Mouse (Mus musculus): Measurements from ENCODE around the gene Drd4. TPM values are rescaled to one million over a fixed set of nuclear protein-coding genes. Genes with fewer than 3 reads are reported as not detected.

The Drd4 gene
- 0.66 and 0.71 TPM in 2 replicates for polyA plus RNA-seq (2012; rRNA removed)

GRCm38 (mm10) chr7:141291921-141292582 lies at the start of gene Drd4:
Drd4 (plus strand) TSS chr7:141292006.

GRCm38 (mm10) chr7:141265739-141266561 lies 25.9 kb upstream of the Drd4 start, which contains the start of gene Irf7:
Irf7 (minus strand) TSS chr7:141266481.

GRCm38 (mm10) chr7:141276546-141276945 lies 15.3 kb upstream of the Drd4 start, which contains the start of gene Cdhr5:
Cdhr5 (minus strand) TSS chr7:141276786.

GRCm38 (mm10) chr7:141278766-141279590 lies 12.8 kb upstream of the Drd4 start, which contains the start of gene Sct:
Sct (minus strand) TSS chr7:141279133.

GRCm38 (mm10) chr7:141327469-141328372 lies 35.9 kb downstream of the Drd4 start, which contains the start of the genes Deaf1 and Tmem80:
Deaf1 (minus strand) TSS chr7:141327690.
Tmem80 (plus strand) TSS chr7:141327739.

GRCm38 (mm10) chr7:141338576-141339131 lies 46.8 kb downstream of the Drd4 start, which contains the start of gene Eps8l2:
Eps8l2 (plus strand) TSS chr7:141338880.

Other genes with a start within 250 kb of the Drd4 start
- gene B4galnt4, start 230.9 kb upstream of the Drd4 start, polyA plus RNA-seq (2012; rRNA removed) = 186 and 189 TPM in 2 replicates
- 0.04 and 1.6 TPM in 2 replicates for gene Pkp3, start 213.8 kb upstream of the Drd4 start, polyA plus RNA-seq (2012; rRNA removed)
- gene Sigirr, start 191.4 kb upstream of the Drd4 start, polyA plus RNA-seq (2012; rRNA removed) = 2.3 and 2.5 TPM in 2 replicates
- gene Ano9, start 174.2 kb upstream of the Drd4 start, polyA plus RNA-seq (2012; rRNA removed) = 0.92 and 1.00 TPM in 2 replicates
- 57.7 and 58.1 TPM in 2 replicates for gene Ptdss2, start 169.6 kb upstream of the Drd4 start, polyA plus RNA-seq (2012; rRNA removed)
- 31.5 and 34.6 TPM in 2 replicates for gene Rnh1, start 119.1 kb upstream of the Drd4 start, polyA plus RNA-seq (2012; rRNA removed)
- 203 and 213 TPM in 2 replicates for gene Hras, start 98.0 kb upstream of the Drd4 start, polyA plus RNA-seq (2012; rRNA removed)
- 14.1 and 14.9 TPM in 2 replicates for gene Lrrc56, start 97.8 kb upstream of the Drd4 start, polyA plus RNA-seq (2012; rRNA removed)
- gene Lmntd2, start 77.9 kb upstream of the Drd4 start, polyA plus RNA-seq (2012; rRNA removed) = 0.92 and 0.97 TPM in 2 replicates
- gene Rassf7, start 76.1 kb upstream of the Drd4 start, polyA plus RNA-seq (2012; rRNA removed) = 20.3 and 23.3 TPM in 2 replicates
- gene Phrf1, start 63.2 kb upstream of the Drd4 start, polyA plus RNA-seq (2012; rRNA removed) = 24.7 and 26.9 TPM in 2 replicates
- gene Irf7, start 25.5 kb upstream of the Drd4 start, polyA plus RNA-seq (2012; rRNA removed) = 4.2 and 6.9 TPM in 2 replicates
- 0.04 and 0.08 TPM in 2 replicates for gene Cdhr5, start 15.2 kb upstream of the Drd4 start, polyA plus RNA-seq (2012; rRNA removed)
- gene Sct, start 12.9 kb upstream of the Drd4 start, polyA plus RNA-seq (2012; rRNA removed) = 1.5 and 2.2 TPM in 2 replicates
- gene Deaf1, start 35.7 kb downstream of the Drd4 start, polyA plus RNA-seq (2012; rRNA removed) = 67.1 and 68.9 TPM in 2 replicates
- 53.0 TPM in 2 replicates for gene Tmem80, start 35.7 kb downstream of the Drd4 start, polyA plus RNA-seq (2012; rRNA removed)
- gene Eps8l2, start 46.9 kb downstream of the Drd4 start, polyA plus RNA-seq (2012; rRNA removed) = 1.3 and 3.0 TPM in 2 replicates
- gene Taldo1, start 100.2 kb downstream of the Drd4 start, polyA plus RNA-seq (2012; rRNA removed) = 245 and 264 TPM in 2 replicates
- gene Gatd1, start 122.1 kb downstream of the Drd4 start, polyA plus RNA-seq (2012; rRNA removed) = 69.5 and 71.9 TPM in 2 replicates
- 63.4 and 64.9 TPM in 2 replicates for gene Cend1, start 137.5 kb downstream of the Drd4 start, polyA plus RNA-seq (2012; rRNA removed)
- gene Slc25a22, start 145.9 kb downstream of the Drd4 start, polyA plus RNA-seq (2012; rRNA removed) = 166 and 178 TPM in 2 replicates
- 9.0 and 10.0 TPM in 2 replicates for gene Pidd1, start 152.0 kb downstream of the Drd4 start, polyA plus RNA-seq (2012; rRNA removed)
- gene Rplp2, start 155.4 kb downstream of the Drd4 start, polyA plus RNA-seq (2012; rRNA removed) = 868 and 877 TPM in 2 replicates
- gene Pnpla2, start 163.2 kb downstream of the Drd4 start, polyA plus RNA-seq (2012; rRNA removed) = 14.3 and 15.6 TPM in 2 replicates
- gene Cracr2b, start 169.1 kb downstream of the Drd4 start, polyA plus RNA-seq (2012; rRNA removed) = 4.8 TPM in 2 replicates
- 92.5 and 94.0 TPM in 2 replicates for gene Cd151, start 175.4 kb downstream of the Drd4 start, polyA plus RNA-seq (2012; rRNA removed)
- 52.4 and 53.0 TPM in 2 replicates for gene Polr2l, start 183.1 kb downstream of the Drd4 start, polyA plus RNA-seq (2012; rRNA removed)
- 56.0 and 60.4 TPM in 2 replicates for gene Tspan4, start 183.2 kb downstream of the Drd4 start, polyA plus RNA-seq (2012; rRNA removed)
- gene Chid1, start 247.9 kb downstream of the Drd4 start, polyA plus RNA-seq (2012; rRNA removed) = 37.0 and 39.7 TPM in 2 replicates

All from central nervous system, embryonic 18 days (tissue).